Mouse (Mus musculus): ENCODE data around the gene Gmpr.

The Gmpr gene

GRCm38 (mm10) chr13:45505546-45505945 lies 1.7 kb upstream of the Gmpr start:
- DNase-seq (ENCODE audit: low spot score in 2 of 2): no peak

- peak; percentile 63 to 78 for DNase-seq (ENCODE audit: low spot score in 2 of 2)
Measured at GRCm38 (mm10) chr13:45508495-45508894, 1.3 kb downstream of the Gmpr start.

GRCm38 (mm10) chr13:45509366-45509765 lies 2.1 kb downstream of the Gmpr start:
- DNase-seq (ENCODE audit: low spot score in 2 of 2): no peak

- no peak for DNase-seq (ENCODE audit: low spot score in 2 of 2)
Measured at GRCm38 (mm10) chr13:45511706-45512435, 4.6 kb downstream of the Gmpr start.

GRCm38 (mm10) chr13:45512531-45512930 lies 5.3 kb downstream of the Gmpr start:
- no peak for DNase-seq (ENCODE audit: low spot score in 2 of 2)

- DNase-seq (ENCODE audit: low spot score in 2 of 2): no peak
Measured at GRCm38 (mm10) chr13:45513009-45513984, 6.1 kb downstream of the Gmpr start.

GRCm38 (mm10) chr13:45514115-45514514 lies 6.9 kb downstream of the Gmpr start:
- no peak for DNase-seq (ENCODE audit: low spot score in 2 of 2)

- no peak for DNase-seq (ENCODE audit: low spot score in 2 of 2)
Measured at GRCm38 (mm10) chr13:45514832-45515422, 7.7 kb downstream of the Gmpr start.

- DNase-seq (ENCODE audit: low spot score in 2 of 2): no peak
Measured at GRCm38 (mm10) chr13:45516501-45517393, 9.5 kb downstream of the Gmpr start.

GRCm38 (mm10) chr13:45524305-45524704 lies 17.1 kb downstream of the Gmpr start:
- DNase-seq (ENCODE audit: low spot score in 2 of 2): no peak

- DNase-seq (ENCODE audit: low spot score in 2 of 2): no peak
Measured at GRCm38 (mm10) chr13:45524791-45525435, 17.7 kb downstream of the Gmpr start.

- no peak for DNase-seq (ENCODE audit: low spot score in 2 of 2)
Measured at GRCm38 (mm10) chr13:45526230-45526629, 19.0 kb downstream of the Gmpr start.

GRCm38 (mm10) chr13:45527232-45527964 lies 20.2 kb downstream of the Gmpr start:
- no peak for DNase-seq (ENCODE audit: low spot score in 2 of 2)

- no peak for DNase-seq (ENCODE audit: low spot score in 2 of 2)
Measured at GRCm38 (mm10) chr13:45528787-45529186, 21.5 kb downstream of the Gmpr start.

- peak; percentile 55 to 56 for DNase-seq (ENCODE audit: low spot score in 2 of 2)
Measured at GRCm38 (mm10) chr13:45530754-45531153, 23.5 kb downstream of the Gmpr start.

GRCm38 (mm10) chr13:45535731-45536453 lies 28.6 kb downstream of the Gmpr start:
- no peak for DNase-seq (ENCODE audit: low spot score in 2 of 2)

GRCm38 (mm10) chr13:45537110-45537509 lies 29.9 kb downstream of the Gmpr start:
- DNase-seq (ENCODE audit: low spot score in 2 of 2): no peak

- DNase-seq (ENCODE audit: low spot score in 2 of 2): no peak
Measured at GRCm38 (mm10) chr13:45538091-45538490, 30.8 kb downstream of the Gmpr start.

GRCm38 (mm10) chr13:45538532-45539204 lies 31.4 kb downstream of the Gmpr start:
- peak; percentile 65 to 84 for DNase-seq (ENCODE audit: low spot score in 2 of 2)

Measured in left cerebral cortex, adult 9 months (tissue).